Mouse (Mus musculus): ENCODE measurements around the gene Anp32a. TPM values are rescaled to one million over a fixed set of nuclear protein-coding genes. Genes with fewer than 3 reads are reported as not detected.

Anp32a gene
- total and polyA plus RNA-seq, 3 experiments = 182 to 516 (median 362) TPM

- Histone ChIP-seq H3K4me1 (ENCODE audit: control insufficient read depth in 1 of 2, insufficient read depth in 2 of 2, low read length in 2 of 2) (no peaks in the 10 kb centered on the region), H3K4me3 (ENCODE audit: control insufficient read depth in 1 of 2, insufficient read depth in 1 of 2, low read depth in 2 of 2, low read length in 2 of 2) (no peak overlapping the region), H3K79me2 (ENCODE audit: control insufficient read depth, insufficient read depth, low read length, poor library complexity) (no peaks in the 10 kb centered on the region), H3K9ac (ENCODE audit: control insufficient read depth, low read depth, low read length, poor library complexity, severe bottlenecking) (no peak overlapping the region), H3K9me3 (replicated peaks; ENCODE audit: insufficient read depth, low read length) (no peaks in the 10 kb centered on the region), H3K36me3 (ENCODE audit: control insufficient read depth in 1 of 2, insufficient read depth in 2 of 2, low read length in 2 of 2) (no peaks in the 10 kb centered on the region), H3K27ac (ENCODE audit: control insufficient read depth, low read depth, low read length) (no peak overlapping the region), H3K27me3 (ENCODE audit: control insufficient read depth in 1 of 2, insufficient read depth in 2 of 2, low read length in 2 of 2) (no peaks in the 10 kb centered on the region)
- DNase-seq (ENCODE audit: low read depth, low spot score) = no peak
- TF ChIP-seq ZC3H11A (IDR thresholded peaks at IDR 0.05; ENCODE audit: low read depth, low read length) (no peak), TBP (IDR thresholded peaks at IDR 0.05; ENCODE audit: low read depth, low read length) (no peak), RCOR1 (IDR thresholded peaks at IDR 0.05; ENCODE audit: low read depth, low read length) (no peak), NELFE (IDR thresholded peaks at IDR 0.05; ENCODE audit: low read depth, low read length) (no peak), TCF12 (IDR thresholded peaks at IDR 0.05; ENCODE audit: low read depth, low read length) (no peak), NRF1 (IDR thresholded peaks at IDR 0.05; ENCODE audit: insufficient read depth, low read depth, low read length, poor library complexity, severe bottlenecking) (no peak), RAD21 (IDR thresholded peaks at IDR 0.05; ENCODE audit: low read depth, low read length) (no peak), GATA1 (IDR thresholded peaks at IDR 0.05; ENCODE audit: low read depth, low read length) (no peak), GABPA (IDR thresholded peaks at IDR 0.05; ENCODE audit: low read depth, low read length) (no peak), SIN3A (IDR thresholded peaks at IDR 0.05; ENCODE audit: low read length) (no peak), EP300 (IDR thresholded peaks at IDR 0.05; ENCODE audit: low read depth in 1 of 2, low read length in 2 of 2) (no peak), POLR2AphosphoS2 (IDR thresholded peaks at IDR 0.05; ENCODE audit: low read length) (no peak), HCFC1 (IDR thresholded peaks at IDR 0.05; ENCODE audit: low read depth, low read length) (no peak), BHLHE40 (IDR thresholded peaks at IDR 0.05; ENCODE audit: borderline replicate concordance, low read depth, low read length) (no peak), CHD1 (IDR thresholded peaks at IDR 0.05; ENCODE audit: low read depth, low read length) (no peak), CHD2 (IDR thresholded peaks at IDR 0.05; ENCODE audit: low read length) (no peak), ZKSCAN1 (IDR thresholded peaks at IDR 0.05; ENCODE audit: low read depth, low read length) (no peak)
Measured at GRCm38 (mm10) chr9:62421911-62422310, 80.8 kb downstream of the Anp32a start.

- Histone ChIP-seq H3K27ac (ENCODE audit: control insufficient read depth, low read depth, low read length) (no peak overlapping the region), H3K9ac (ENCODE audit: control insufficient read depth, low read depth, low read length, poor library complexity, severe bottlenecking) (no peak overlapping the region), H3K4me3 (ENCODE audit: control insufficient read depth in 1 of 2, insufficient read depth in 1 of 2, low read depth in 2 of 2, low read length in 2 of 2) (no peak overlapping the region), H3K27me3 (ENCODE audit: control insufficient read depth in 1 of 2, insufficient read depth in 2 of 2, low read length in 2 of 2) (no peaks in the 10 kb centered on the region), H3K9me3 (replicated peaks; ENCODE audit: insufficient read depth, low read length) (no peaks in the 10 kb centered on the region), H3K36me3 (ENCODE audit: control insufficient read depth in 1 of 2, insufficient read depth in 2 of 2, low read length in 2 of 2) (no peaks in the 10 kb centered on the region), H3K79me2 (ENCODE audit: control insufficient read depth, insufficient read depth, low read length, poor library complexity) (no peaks in the 10 kb centered on the region), H3K4me1 (ENCODE audit: control insufficient read depth in 1 of 2, insufficient read depth in 2 of 2, low read length in 2 of 2) (no peaks in the 10 kb centered on the region)
- TF ChIP-seq CHD1 (IDR thresholded peaks at IDR 0.05; ENCODE audit: low read depth, low read length) (no peak), ZKSCAN1 (IDR thresholded peaks at IDR 0.05; ENCODE audit: low read depth, low read length) (no peak), USF1 (IDR thresholded peaks at IDR 0.05; ENCODE audit: low read depth, low read length) (no peak), POLR2AphosphoS2 (IDR thresholded peaks at IDR 0.05; ENCODE audit: low read length) (no peak), KAT2A (conservative IDR thresholded peaks at IDR 0.05; ENCODE audit: low read depth, low read length) (no peak)
- DNase-seq (ENCODE audit: low read depth, low spot score) = no peak
Measured at GRCm38 (mm10) chr9:62422926-62423325, 81.8 kb downstream of the Anp32a start.

Measured in MEL (cell line).